Mouse (Mus musculus) activated CD4-positive, CD25-positive, alpha-beta regulatory T cell (primary cell): ENCODE data around the gene Caprin1. TPM values are rescaled to one million over a fixed set of nuclear protein-coding genes. Genes with fewer than 3 reads are reported as not detected.

ENCODE experiments used
- polyA plus RNA-seq, 2 experiments: library from polyadenylated mRNA; unstranded; fragments of 100-300 nt; shearing (Covaris generic); gene quantifications; one replicate each; pipeline ENCODE4 v1.2.1; 2017

Gene Caprin1
- polyA plus RNA-seq, result 100 to 1,000 TPM; 223 to 238 TPM

DNA sequence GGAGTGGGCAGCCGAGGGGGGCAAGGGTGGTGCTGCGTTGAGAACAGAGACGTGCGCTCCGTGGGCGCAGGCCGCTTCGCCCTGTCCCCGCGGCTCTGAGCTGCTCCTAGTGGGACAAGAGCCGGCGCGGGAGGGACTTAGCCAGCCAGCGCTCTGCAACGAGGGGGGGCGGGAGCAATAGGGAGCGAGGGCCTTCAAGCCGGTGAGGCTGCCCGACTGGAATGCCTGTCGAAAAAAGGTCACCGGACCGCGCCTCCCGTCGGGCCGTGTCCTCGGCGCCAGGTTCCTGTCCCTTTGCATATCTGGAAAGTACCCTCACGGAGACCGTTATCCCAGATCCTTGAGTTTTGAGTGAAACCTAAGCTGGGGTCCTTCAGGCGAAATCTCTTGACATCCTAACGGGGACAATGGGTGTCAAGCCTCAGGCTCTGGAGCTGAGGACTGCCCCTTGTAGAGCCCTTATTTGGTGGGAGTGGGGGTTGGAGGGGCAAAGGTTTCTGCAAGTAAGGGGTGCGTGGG lies at the start of gene Caprin1:
TSS of gene Caprin1 (minus strand) at position 159 of the 519 bp plus-strand sequence.

DNA sequence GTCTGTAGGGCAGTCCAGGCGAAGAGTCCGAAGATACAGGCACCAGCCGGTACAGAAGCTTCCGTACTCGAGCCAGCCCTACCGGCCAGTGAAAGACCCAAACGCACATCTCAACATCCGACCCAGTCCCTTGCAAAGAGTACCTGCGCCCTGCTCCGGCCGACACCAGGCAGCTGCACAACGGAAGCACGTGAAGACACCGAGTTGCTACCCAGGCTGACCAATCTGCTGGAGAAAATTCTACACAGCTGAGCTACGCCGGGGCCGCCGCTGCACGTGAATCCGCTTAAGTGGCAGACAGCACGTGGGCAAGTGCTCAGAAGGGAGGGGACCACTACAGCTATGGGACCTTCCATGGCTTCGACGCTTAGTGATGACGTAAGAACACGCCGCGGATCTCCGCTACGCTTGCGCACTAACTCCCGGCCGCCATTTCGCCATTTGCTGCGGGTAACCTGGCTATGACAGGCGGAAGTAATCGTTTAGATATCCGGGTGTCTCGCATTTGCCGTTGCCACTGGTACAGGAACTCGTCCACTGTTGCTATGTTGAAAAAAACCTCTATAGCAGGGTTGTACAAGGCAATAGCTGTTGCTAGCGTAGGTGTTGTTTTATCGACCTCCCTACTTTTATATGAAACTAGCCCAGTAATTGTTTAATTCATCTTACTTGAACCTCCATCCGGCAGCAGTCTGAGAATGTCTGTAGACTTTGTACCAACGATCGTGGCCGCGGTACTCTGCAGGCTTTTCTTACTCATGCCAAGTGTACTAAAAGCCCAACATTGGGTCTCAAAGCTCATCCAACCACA lies 36.3 kb downstream of the Caprin1 start, which contains the start of gene Nat10:
TSS of gene Nat10 (minus strand) at position 365 of the 811 bp plus-strand sequence.

Other genes starting within 250 kb of the Caprin1 start
- gene Abtb2, start 231.3 kb downstream of the Caprin1 start, polyA plus RNA-seq, result 10 to 100 TPM; 29.1 to 46.4 TPM
- 10 to 100 TPM; 22.1 to 32.2 TPM for gene Nat10, start 36.4 kb downstream of the Caprin1 start, polyA plus RNA-seq
- gene Lmo2, start 160.3 kb upstream of the Caprin1 start, polyA plus RNA-seq, result 1 to 10 TPM; 2.7 to 5.4 TPM
- gene Fbxo3, start 230.1 kb upstream of the Caprin1 start, polyA plus RNA-seq, result 10 to 100 TPM; 57.4 to 64.8 TPM
- gene 4931422A03Rik, start 230.7 kb upstream of the Caprin1 start, polyA plus RNA-seq, result 1 to 10 TPM; 2.4 to 3.2 TPM